Mouse (Mus musculus) liver, embryonic 12.5 days (tissue): Measurements from ENCODE around the gene Arhgdib. TPM values are rescaled to one million over a fixed set of nuclear protein-coding genes. Genes with fewer than 3 reads are reported as not detected.
A peak's percentile ranks its signal among the peaks of the same experiment; 100 is the strongest.
"Not testable (repeated sequence)": the region's sequence is repeated elsewhere in the genome, so short reads cannot be mapped to it uniquely, and the experiment has no call there.

Experiments used
- ATAC-seq: fragments of 200-750 bp; cut with Nextera tagmentation; 2 replicates; pipeline ENCODE4 v1.8.0; 2017; ENCODE audit warnings: moderate number of reproducible peaks, mild to moderate bottlenecking, moderate library complexity
- H3K27ac ChIP-seq: fragments of 300-500 bp; sonication (generic); 2 replicates; pipeline ENCODE4 v1.5.1; 2016; ENCODE audit warnings: mild to moderate bottlenecking
- H3K27me3 ChIP-seq: fragments of 300-500 bp; sonication (generic); replicated peaks from 2 replicates; pipeline ENCODE4 v1.6.1; 2016; ENCODE audit warnings: mild to moderate bottlenecking, moderate library complexity
- H3K36me3 ChIP-seq: fragments of 300-500 bp; sonication (generic); 2 replicates; pipeline ENCODE4 v1.6.1; 2016; ENCODE audit warnings: mild to moderate bottlenecking, moderate library complexity
- H3K4me1 ChIP-seq: fragments of 300-500 bp; sonication (generic); 2 replicates; pipeline ENCODE4 v1.6.1; 2016
- H3K4me2 ChIP-seq: fragments of 300-500 bp; sonication (generic); 2 replicates; pipeline ENCODE4 v1.6.1; 2016; ENCODE audit warnings: mild to moderate bottlenecking, moderate library complexity
- H3K4me3 ChIP-seq: fragments of 300-500 bp; sonication (generic); 2 replicates; pipeline ENCODE4 v1.5.1; 2016; ENCODE audit warnings: mild to moderate bottlenecking, moderate library complexity
- H3K9ac ChIP-seq: fragments of 300-500 bp; sonication (generic); 2 replicates; pipeline ENCODE4 v1.6.1; 2016; ENCODE audit warnings: mild to moderate bottlenecking, moderate library complexity
- H3K9me3 ChIP-seq: fragments of 300-500 bp; sonication (generic); replicated peaks from 2 replicates; pipeline ENCODE4 v1.6.1; 2016; ENCODE audit warnings: mild to moderate bottlenecking, moderate library complexity
- WGBS: fragments of 180-500 bp; shearing (Covaris S2); methylation state at CpG from one replicate; pipeline ENCODE4 v1.1.7; 2016; ENCODE audit not compliant: insufficient replicate concordance; 5-methylcytosine and 5-hydroxymethylcytosine counted together
- polyA plus RNA-seq: library from polyadenylated mRNA; unstranded; fragments of >200 nt; fragmentation: Nextera tagmentation; extraction: Ambion mirVana; gene quantifications from 2 replicates; pipeline ENCODE4 v1.2.1, GENCODE M21; 2016

Gene Arhgdib
- 120 and 122 TPM in 2 replicates for polyA plus RNA-seq

GRCm38 (mm10) chr6:136941051-136942021, at the start of gene Arhgdib:
TSS of gene Arhgdib (minus strand) at chr6:136941899.
- Histone ChIP-seq H3K27me3 (no peaks in the 10 kb centered on the region), H3K9ac (peak within 1 kb of the TSS; percentile 34), H3K4me3 (peak within 1 kb of the TSS; percentile 34), H3K9me3 (no peaks in the 10 kb centered on the region), H3K27ac (peak within 1 kb of the TSS; percentile 85), H3K36me3 (no peaks in the 10 kb centered on the region), H3K4me1 (peaks cover 69% of the 10 kb centered on the region), H3K4me2 (peak within 1 kb of the TSS; percentile 47)
- ATAC-seq, result peak; percentile 44
- 8% methylated on average over 12 of the region's 12 CpGs for WGBS

GRCm38 (mm10) chr6:136990557-136990956, 48.9 kb upstream of the Arhgdib start:
- H3K4me1 ChIP-seq, result peaks cover 7% of the 10 kb centered on the region; the same call in 1 of the 2 replicates
- H3K27ac ChIP-seq, result no peak overlapping the region
- no peak overlapping the region for H3K9ac ChIP-seq
- H3K9me3 ChIP-seq, result no peaks in the 10 kb centered on the region
- WGBS, result 49% methylated on average over 8 of the region's 8 CpGs
- no peak for ATAC-seq
- H3K4me3 ChIP-seq, result no peak overlapping the region
- H3K4me2 ChIP-seq, result no peak overlapping the region
- 0 out of 2 replicates have a peak, but pooled peaks cover 5% of the 10 kb centered on the region for H3K27me3 ChIP-seq
- no peaks in the 10 kb centered on the region for H3K36me3 ChIP-seq

- peak overlapping the region; percentile 33 for H3K4me2 ChIP-seq
- no peak overlapping the region for H3K27ac ChIP-seq
- H3K4me1 ChIP-seq, result peaks cover 7% of the 10 kb centered on the region; the same call in 1 of the 2 replicates
- no peaks in the 10 kb centered on the region for H3K36me3 ChIP-seq
- 0 out of 2 replicates have a peak, but pooled peaks have one; percentile 42 for ATAC-seq
- WGBS, result 34% methylated on average over 11 of the region's 11 CpGs
- H3K27me3 ChIP-seq, result 0 out of 2 replicates have a peak, but pooled peaks cover under 1% of the 10 kb centered on the region
- H3K9ac ChIP-seq, result no peak overlapping the region
- no peak overlapping the region for H3K4me3 ChIP-seq
- H3K9me3 ChIP-seq, result no peaks in the 10 kb centered on the region
Measured at GRCm38 (mm10) chr6:136989824-136990497, 48.3 kb upstream of the Arhgdib start.

- Histone ChIP-seq H3K9ac (no peak overlapping the region), H3K4me3 (no peak overlapping the region), H3K27me3 (no peaks in the 10 kb centered on the region), H3K4me1 (peaks cover 7% of the 10 kb centered on the region; the same call in 1 of the 2 replicates), H3K36me3 (no peaks in the 10 kb centered on the region), H3K9me3 (no peaks in the 10 kb centered on the region), H3K27ac (no peak overlapping the region), H3K4me2 (no peak overlapping the region)
- WGBS, result 37% methylated on average over 7 of the region's 7 CpGs
- no peak for ATAC-seq
Measured at GRCm38 (mm10) chr6:136988536-136989060, 46.9 kb upstream of the Arhgdib start.

- 58% methylated on average over 11 of the region's 11 CpGs for WGBS
- no peak for ATAC-seq
Measured at GRCm38 (mm10) chr6:136986718-136987117, 45.0 kb upstream of the Arhgdib start.

GRCm38 (mm10) chr6:136986019-136986418, 44.3 kb upstream of the Arhgdib start:
- WGBS, result 60% methylated on average over 13 of the region's 13 CpGs
- Histone ChIP-seq H3K9me3 (no peaks in the 10 kb centered on the region), H3K4me2 (no peak overlapping the region), H3K4me3 (no peak overlapping the region), H3K36me3 (no peaks in the 10 kb centered on the region), H3K27ac (no peak overlapping the region), H3K9ac (no peak overlapping the region), H3K27me3 (no peaks in the 10 kb centered on the region), H3K4me1 (peaks cover 7% of the 10 kb centered on the region; the same call in 1 of the 2 replicates)
- no peak for ATAC-seq

More at GRCm38 (mm10) chr6:136986718-136987117, 45.0 kb upstream of the Arhgdib start:
- H3K9me3 ChIP-seq, result no peaks in the 10 kb centered on the region
- no peaks in the 10 kb centered on the region for H3K27me3 ChIP-seq
- H3K9ac ChIP-seq, result no peak overlapping the region
- H3K27ac ChIP-seq, result no peak overlapping the region
- no peaks in the 10 kb centered on the region for H3K36me3 ChIP-seq
- peaks cover 7% of the 10 kb centered on the region; the same call in 1 of the 2 replicates for H3K4me1 ChIP-seq
- H3K4me3 ChIP-seq, result no peak overlapping the region
- H3K4me2 ChIP-seq, result no peak overlapping the region

- H3K27me3 ChIP-seq, result no peaks in the 10 kb centered on the region
- no peaks in the 10 kb centered on the region for H3K9me3 ChIP-seq
- H3K4me2 ChIP-seq, result no peak overlapping the region
- H3K36me3 ChIP-seq, result no peaks in the 10 kb centered on the region
- whole genome bisulfite sequencing, result 69% methylated on average over 7 of the region's 7 CpGs
- H3K4me1 ChIP-seq, result peaks cover 20% of the 10 kb centered on the region
- H3K9ac ChIP-seq, result no peak overlapping the region
- no peak for ATAC-seq
- no peak overlapping the region for H3K27ac ChIP-seq
- no peak overlapping the region for H3K4me3 ChIP-seq
Measured at GRCm38 (mm10) chr6:136983201-136983600, 41.5 kb upstream of the Arhgdib start.

GRCm38 (mm10) chr6:136982581-136982980, 40.9 kb upstream of the Arhgdib start:
- ATAC-seq, result no peak
- Histone ChIP-seq H3K27ac (no peak overlapping the region), H3K9me3 (no peaks in the 10 kb centered on the region), H3K27me3 (no peaks in the 10 kb centered on the region), H3K4me2 (no peak overlapping the region), H3K4me1 (peaks cover 20% of the 10 kb centered on the region), H3K4me3 (no peak overlapping the region), H3K9ac (no peak overlapping the region), H3K36me3 (no peaks in the 10 kb centered on the region)
- 67% methylated on average over 6 of the region's 6 CpGs for WGBS

- H3K4me1 ChIP-seq, result peaks cover 20% of the 10 kb centered on the region
- H3K9me3 ChIP-seq, result no peaks in the 10 kb centered on the region
- no peak overlapping the region for H3K4me3 ChIP-seq
- peak; percentile 65 for ATAC-seq
- H3K27ac ChIP-seq, result peak overlapping the region; percentile 53; the same call in 1 of the 2 replicates
- peak overlapping the region; percentile 55 for H3K4me2 ChIP-seq
- 18% methylated on average over 3 of the region's 3 CpGs for WGBS
- no peaks in the 10 kb centered on the region for H3K27me3 ChIP-seq
- H3K9ac ChIP-seq, result no peak overlapping the region
- no peaks in the 10 kb centered on the region for H3K36me3 ChIP-seq
Measured at GRCm38 (mm10) chr6:136980331-136980746, 38.6 kb upstream of the Arhgdib start.

- no peaks in the 10 kb centered on the region for H3K27me3 ChIP-seq
- peak overlapping the region; percentile 17 for H3K9ac ChIP-seq
- peak overlapping the region; percentile 53 for H3K27ac ChIP-seq
- no peaks in the 10 kb centered on the region for H3K9me3 ChIP-seq
- peaks cover 20% of the 10 kb centered on the region for H3K4me1 ChIP-seq
- peak overlapping the region; percentile 2; the same call in 1 of the 2 replicates for H3K4me3 ChIP-seq
- WGBS, result 19% methylated on average over 23 of the region's 23 CpGs
- H3K4me2 ChIP-seq, result peak overlapping the region; percentile 55
- ATAC-seq, result peak; percentile 66
- H3K36me3 ChIP-seq, result no peaks in the 10 kb centered on the region
Measured at GRCm38 (mm10) chr6:136979274-136980082, 37.8 kb upstream of the Arhgdib start.

- 31% methylated on average over 4 of the region's 4 CpGs for WGBS
- H3K4me2 ChIP-seq, ATAC-seq, H3K9ac ChIP-seq, H3K36me3 ChIP-seq, H3K4me1 ChIP-seq, H3K4me3 ChIP-seq, H3K27me3 ChIP-seq, H3K27ac ChIP-seq, H3K9me3 ChIP-seq: not testable (repeated sequence)
Measured at GRCm38 (mm10) chr6:136968877-136969276, 27.2 kb upstream of the Arhgdib start.
